Mouse (Mus musculus): ENCODE measurements around the gene Gm21319. TPM values are rescaled to one million over a fixed set of nuclear protein-coding genes. Genes with fewer than 3 reads are reported as not detected.
"Not testable (repeated sequence)": the region's sequence is repeated elsewhere in the genome, so short reads cannot be mapped to it uniquely, and the experiment has no call there.

The Gm21319 gene
- not detected in 2 replicates for polyA plus RNA-seq (2015; fragmentation: Nextera tagmentation; extraction: Ambion mirVana)

DNA sequence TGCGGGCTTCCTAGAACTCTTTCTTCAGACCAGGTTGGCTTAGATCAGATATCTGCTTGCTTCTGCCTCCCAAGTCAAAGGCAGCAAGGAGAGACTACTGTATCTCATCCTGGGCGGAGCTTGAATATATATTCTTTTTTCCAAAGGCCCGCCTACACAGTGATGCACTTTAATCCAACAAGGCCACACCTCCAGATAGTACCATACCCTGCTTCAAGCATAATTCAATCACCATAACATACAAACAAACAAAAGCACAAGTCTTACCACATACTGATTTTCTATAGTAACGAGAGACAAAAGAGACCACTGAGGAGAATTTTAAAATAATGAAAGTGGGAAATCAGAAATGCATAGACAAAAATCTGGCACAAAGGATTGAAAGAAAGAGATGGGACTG, at the start of gene Gm21319:
Gene Gm21319, minus strand, starts transcription at position 101 of the 400 bp plus-strand sequence.
- WGBS = 89% methylated on average over 4 of the region's 4 CpGs
- not testable (repeated sequence) for H3K9me3 ChIP-seq (ENCODE audit: control insufficient read depth, low read length); H3K4me2 ChIP-seq (ENCODE audit: low read depth, low read length); H3K27ac ChIP-seq (ENCODE audit: low read length); ATAC-seq; H3K36me3 ChIP-seq (ENCODE audit: control insufficient read depth, insufficient read depth, low read length); H3K27me3 ChIP-seq (replicated peaks; ENCODE audit: control insufficient read depth, insufficient read depth, low read length); H3K4me1 ChIP-seq (ENCODE audit: control insufficient read depth, insufficient read depth, low read length); H3K4me3 ChIP-seq (ENCODE audit: low read length); H3K9ac ChIP-seq (ENCODE audit: low read depth, low read length)

GRCm38 (mm10) chr12:87816277-87816676, 40.7 kb upstream of the Gm21319 start, which contains the start of gene BB287469:
TSS of gene BB287469 (plus strand) at chr12:87816577.
- not testable (repeated sequence) for H3K9me3 ChIP-seq (ENCODE audit: control insufficient read depth, low read length); H3K4me3 ChIP-seq (ENCODE audit: low read length); ATAC-seq

DNA sequence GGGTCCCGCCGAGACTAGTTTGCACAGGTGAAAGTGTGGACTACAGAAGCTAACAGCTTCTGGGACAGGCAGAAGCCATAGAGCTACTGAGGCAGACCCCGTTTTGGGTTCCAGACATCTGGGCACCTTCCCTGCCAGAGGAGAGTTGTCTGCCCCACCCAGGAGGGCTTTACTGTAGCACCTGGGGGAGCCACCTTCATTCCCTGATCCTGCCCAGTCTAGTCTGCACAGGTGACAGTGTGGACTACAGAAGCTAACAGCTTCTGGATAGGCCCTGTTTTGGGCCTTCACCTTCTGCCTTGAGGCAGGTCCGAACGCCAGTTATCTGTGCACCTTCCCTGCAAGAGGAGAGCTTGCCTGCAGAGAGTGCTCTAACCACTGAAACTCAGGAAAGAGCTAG, 22.4 kb upstream of the Gm21319 start:
- H3K27me3 ChIP-seq (replicated peaks; ENCODE audit: control insufficient read depth, insufficient read depth, low read length); H3K4me1 ChIP-seq (ENCODE audit: control insufficient read depth, insufficient read depth, low read length); H3K9me3 ChIP-seq (ENCODE audit: control insufficient read depth, low read length); H3K4me3 ChIP-seq (ENCODE audit: low read length); H3K4me2 ChIP-seq (ENCODE audit: low read depth, low read length); H3K9ac ChIP-seq (ENCODE audit: low read depth, low read length); H3K36me3 ChIP-seq (ENCODE audit: control insufficient read depth, insufficient read depth, low read length); ATAC-seq; H3K27ac ChIP-seq (ENCODE audit: low read length): not testable (repeated sequence)
- WGBS = 89% methylated on average over 5 of the region's 5 CpGs

More at GRCm38 (mm10) chr12:87816277-87816676, 40.7 kb upstream of the Gm21319 start, which contains the start of gene BB287469:
- not testable (repeated sequence) for H3K36me3 ChIP-seq (ENCODE audit: control insufficient read depth, insufficient read depth, low read length); H3K27ac ChIP-seq (ENCODE audit: low read length); H3K27me3 ChIP-seq (replicated peaks; ENCODE audit: control insufficient read depth, insufficient read depth, low read length); H3K4me2 ChIP-seq (ENCODE audit: low read depth, low read length); H3K4me1 ChIP-seq (ENCODE audit: control insufficient read depth, insufficient read depth, low read length); H3K9ac ChIP-seq (ENCODE audit: low read depth, low read length)
- 84% methylated on average over 5 of the region's 6 CpGs for WGBS

DNA sequence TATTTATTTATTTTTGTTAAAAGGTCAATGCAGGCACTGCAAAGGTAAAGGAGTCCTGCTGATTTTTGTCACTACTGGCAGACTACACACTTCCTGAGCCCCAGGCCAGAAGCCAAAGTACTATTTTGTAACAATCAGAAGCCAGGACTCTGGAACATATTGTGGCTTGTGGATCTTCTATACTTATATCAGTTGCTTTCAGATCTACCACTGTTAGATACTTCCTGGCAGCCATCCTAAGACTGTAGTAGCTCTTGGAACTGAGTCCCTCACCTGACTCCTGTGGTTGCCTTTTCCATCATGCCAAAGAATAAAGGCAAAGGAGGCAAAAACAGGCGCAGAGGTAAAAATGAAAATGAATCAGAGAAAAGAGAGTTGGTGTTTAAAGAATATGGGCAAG, 19.7 kb upstream of the Gm21319 start, which contains the start of gene Gm21936:
Gene Gm21936, plus strand, starts transcription at position 301 of the 400 bp plus-strand sequence.
- H3K27me3 ChIP-seq (replicated peaks; ENCODE audit: control insufficient read depth, insufficient read depth, low read length); H3K4me3 ChIP-seq (ENCODE audit: low read length); ATAC-seq; H3K4me1 ChIP-seq (ENCODE audit: control insufficient read depth, insufficient read depth, low read length); H3K9me3 ChIP-seq (ENCODE audit: control insufficient read depth, low read length); H3K36me3 ChIP-seq (ENCODE audit: control insufficient read depth, insufficient read depth, low read length); H3K4me2 ChIP-seq (ENCODE audit: low read depth, low read length); H3K9ac ChIP-seq (ENCODE audit: low read depth, low read length); H3K27ac ChIP-seq (ENCODE audit: low read length): not testable (repeated sequence)
- 89% methylated on average over 1 of the region's 1 CpGs for WGBS

Other genes starting within 250 kb of the Gm21319 start
- gene Oog1, start 173.1 kb downstream of the Gm21319 start, polyA plus RNA-seq (2015; fragmentation: Nextera tagmentation; extraction: Ambion mirVana) = not detected in 2 replicates
- not detected in 2 replicates for gene Gm4027, start 156.9 kb downstream of the Gm21319 start, polyA plus RNA-seq (2015; fragmentation: Nextera tagmentation; extraction: Ambion mirVana)
- not detected in 2 replicates for gene Gm16381, start 131.1 kb downstream of the Gm21319 start, polyA plus RNA-seq (2015; fragmentation: Nextera tagmentation; extraction: Ambion mirVana)
- not detected in 2 replicates for gene Gm21936, start 19.8 kb upstream of the Gm21319 start, polyA plus RNA-seq (2015; fragmentation: Nextera tagmentation; extraction: Ambion mirVana)
- not detected in 2 replicates for gene BB287469, start 40.8 kb upstream of the Gm21319 start, polyA plus RNA-seq (2015; fragmentation: Nextera tagmentation; extraction: Ambion mirVana)
- gene Gm2001, start 66.6 kb upstream of the Gm21319 start, polyA plus RNA-seq (2015; fragmentation: Nextera tagmentation; extraction: Ambion mirVana) = not detected in 2 replicates
- not detected in 2 replicates for gene Gm2016, start 98.3 kb upstream of the Gm21319 start, polyA plus RNA-seq (2015; fragmentation: Nextera tagmentation; extraction: Ambion mirVana)
- not detected in 2 replicates for gene Gm2022, start 119.6 kb upstream of the Gm21319 start, polyA plus RNA-seq (2015; fragmentation: Nextera tagmentation; extraction: Ambion mirVana)
- not detected in 2 replicates for gene Gm2035, start 144.1 kb upstream of the Gm21319 start, polyA plus RNA-seq (2015; fragmentation: Nextera tagmentation; extraction: Ambion mirVana)
- not detected in 2 replicates for gene Gm2042, start 178.3 kb upstream of the Gm21319 start, polyA plus RNA-seq (2015; fragmentation: Nextera tagmentation; extraction: Ambion mirVana)
- not detected in 2 replicates for gene Gm2075, start 236.1 kb upstream of the Gm21319 start, polyA plus RNA-seq (2015; fragmentation: Nextera tagmentation; extraction: Ambion mirVana)
- not detected in 2 replicates for gene Gm6803, start 243.0 kb upstream of the Gm21319 start, polyA plus RNA-seq (2015; fragmentation: Nextera tagmentation; extraction: Ambion mirVana)

Measured in intestine, embryonic 16.5 days (tissue).